Comparison of ENCODE assay signal across 9 mouse cellular contexts in the genomic region with DNA sequence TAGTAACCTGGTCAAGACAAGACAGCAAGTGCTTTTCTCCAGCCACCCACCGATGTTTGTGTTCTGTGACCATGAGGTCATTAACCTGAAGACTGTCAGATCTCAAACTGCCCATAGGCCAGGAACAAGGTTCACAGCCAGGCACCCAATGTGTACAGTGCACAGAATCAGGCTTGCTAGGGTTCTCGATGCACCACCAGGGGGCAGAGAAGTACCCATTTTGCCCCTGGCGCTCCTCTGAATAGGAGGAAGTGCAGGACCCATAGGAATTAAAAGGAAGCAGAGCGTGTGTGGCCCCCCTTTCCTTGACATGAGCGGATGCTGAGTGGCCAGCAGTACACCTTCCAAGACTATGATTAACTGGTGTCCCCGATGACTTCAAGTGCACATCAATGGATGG. TPM values are rescaled to one million over a fixed set of nuclear protein-coding genes. Genes with fewer than 3 reads are reported as not detected.
A peak's percentile ranks its signal among the peaks of the same experiment; 100 is the strongest.
DNase-seq lines count a peak whose midpoint lies in the region; ATAC-seq and TF ChIP-seq lines count a peak whose summit lies in the region.
"Had no signal": no experiment of that assay in that cellular context is flagged by ENCODE, and none has a peak within 500 bp of the region (broad histone marks: within the 10 kb centered on the region; RNA-seq: fewer than 3 reads in every experiment).

No protein-coding gene starts in this region.

- TF ChIP-seq CTCF in hindbrain, postnatal 0 days (IDR thresholded peaks at IDR 0.05; ENCODE audit: low read depth), result peak; percentile 85

- H3K36me3 ChIP-seq in forebrain, embryonic 15.5 days, result peaks cover 7% of the 10 kb centered on the region; the same call in 1 of the 2 replicates
- H3K36me3 ChIP-seq in hindbrain, postnatal 0 days (ENCODE audit: insufficient read depth, low read length), result peaks cover 26% of the 10 kb centered on the region
- peaks cover 33% of the 10 kb centered on the region for H3K36me3 ChIP-seq in limb, embryonic 14.5 days (ENCODE audit: control insufficient read depth, insufficient read depth, low read length)
- peaks cover 19% of the 10 kb centered on the region for H3K36me3 ChIP-seq in midbrain, embryonic 15.5 days (replicated peaks)

- no peaks in the 10 kb centered on the region for H3K27me3 ChIP-seq in forebrain, embryonic 15.5 days
- H3K27me3 ChIP-seq in hindbrain, postnatal 0 days (ENCODE audit: insufficient read depth, low read length), result no peaks in the 10 kb centered on the region
- H3K27me3 ChIP-seq in limb, embryonic 14.5 days (ENCODE audit: control insufficient read depth, insufficient read depth, low read length), result no peaks in the 10 kb centered on the region
- no peaks in the 10 kb centered on the region for H3K27me3 ChIP-seq in midbrain, embryonic 15.5 days (replicated peaks)
- H3K27me3 ChIP-seq: embryonic facial prominence, embryonic 12.5 days had no signal

- ATAC-seq in forebrain, embryonic 15.5 days (replicated peaks), result peak; percentile 72; the same call in 1 of the 2 replicates
- ATAC-seq in hindbrain, postnatal 0 days, result peak; percentile 85
- ATAC-seq in limb, embryonic 14.5 days (ENCODE audit: low FRiP score, low read depth), result peak; percentile 64; the same call in 1 of the 2 replicates
- ATAC-seq in midbrain, embryonic 15.5 days (replicated peaks), result 0 out of 2 replicates have a peak, but pooled peaks have one; percentile 67

- no peak overlapping the region for H3K27ac ChIP-seq in forebrain, embryonic 15.5 days (replicated peaks)
- no peak overlapping the region for H3K27ac ChIP-seq in hindbrain, postnatal 0 days
- no peak overlapping the region for H3K27ac ChIP-seq in limb, embryonic 14.5 days (replicated peaks; ENCODE audit: low read depth, low read length)
- H3K27ac ChIP-seq in midbrain, embryonic 15.5 days, result no peak overlapping the region
- H3K27ac ChIP-seq: embryonic facial prominence, embryonic 12.5 days had no signal

- no peak overlapping the region for H3K4me3 ChIP-seq in forebrain, embryonic 15.5 days
- no peak overlapping the region for H3K4me3 ChIP-seq in hindbrain, postnatal 0 days (ENCODE audit: low read length)
- H3K4me3 ChIP-seq in limb, embryonic 14.5 days (replicated peaks; ENCODE audit: low read length), result no peak overlapping the region
- H3K4me3 ChIP-seq in midbrain, embryonic 15.5 days, result no peak overlapping the region
- H3K4me3 ChIP-seq: embryonic facial prominence, embryonic 12.5 days had no signal

- WGBS in forebrain, embryonic 15.5 days, result 29% methylated on average over 6 of the region's 6 CpGs
- WGBS in hindbrain, postnatal 0 days, result 28% methylated on average over 6 of the region's 6 CpGs
- 37% methylated on average over 6 of the region's 6 CpGs for WGBS in limb, embryonic 14.5 days
- 30% methylated on average over 6 of the region's 6 CpGs for WGBS in midbrain, embryonic 15.5 days

- no peaks in the 10 kb centered on the region for H3K9me3 ChIP-seq in forebrain, embryonic 15.5 days
- no peaks in the 10 kb centered on the region for H3K9me3 ChIP-seq in hindbrain, postnatal 0 days (ENCODE audit: low read length)
- no peaks in the 10 kb centered on the region for H3K9me3 ChIP-seq in limb, embryonic 14.5 days (ENCODE audit: control insufficient read depth, low read length)
- H3K9me3 ChIP-seq in midbrain, embryonic 15.5 days, result no peaks in the 10 kb centered on the region
- H3K9me3 ChIP-seq: embryonic facial prominence, embryonic 12.5 days had no signal

- H3K4me1 ChIP-seq in forebrain, embryonic 15.5 days, result no peaks in the 10 kb centered on the region
- H3K4me1 ChIP-seq in hindbrain, postnatal 0 days (ENCODE audit: insufficient read depth, low read length), result no peaks in the 10 kb centered on the region
- H3K4me1 ChIP-seq in limb, embryonic 14.5 days (ENCODE audit: control insufficient read depth, insufficient read depth, low read length), result no peaks in the 10 kb centered on the region
- H3K4me1 ChIP-seq in midbrain, embryonic 15.5 days, result no peaks in the 10 kb centered on the region
- H3K4me1 ChIP-seq: embryonic facial prominence, embryonic 12.5 days had no signal

- no peak overlapping the region for H3K9ac ChIP-seq in forebrain, embryonic 15.5 days (replicated peaks)
- no peak overlapping the region for H3K9ac ChIP-seq in hindbrain, postnatal 0 days (replicated peaks; ENCODE audit: low read length)
- H3K9ac ChIP-seq in limb, embryonic 14.5 days (ENCODE audit: low read depth, low read length, severe bottlenecking), result no peak overlapping the region
- H3K9ac ChIP-seq in midbrain, embryonic 15.5 days, result no peak overlapping the region
- H3K9ac ChIP-seq: embryonic facial prominence, embryonic 12.5 days had no signal

- H3K4me2 ChIP-seq in forebrain, embryonic 15.5 days (replicated peaks), result no peak overlapping the region
- H3K4me2 ChIP-seq in hindbrain, postnatal 0 days (ENCODE audit: low read depth, low read length), result no peak overlapping the region
- H3K4me2 ChIP-seq in limb, embryonic 14.5 days (replicated peaks; ENCODE audit: low read depth, low read length, severe bottlenecking), result no peak overlapping the region
- no peak overlapping the region for H3K4me2 ChIP-seq in midbrain, embryonic 15.5 days
- H3K4me2 ChIP-seq: embryonic facial prominence, embryonic 12.5 days had no signal

- DNase-seq in ovary, adult 18-20 months (ENCODE audit: low spot score), result peak; percentile 16
- DNase-seq in ovary, postnatal 10 days (ENCODE audit: low spot score), result no peak
- peak; percentile 77 for DNase-seq in c-Kit-positive CD71-negative TER-119-negative erythroid progenitor cells, embryonic 14.5 days (ENCODE audit: low read depth)
- peak; percentile 77 for DNase-seq in hindbrain, postnatal 0 days (ENCODE audit: low spot score)
- DNase-seq in limb, embryonic 14.5 days (ENCODE audit: low spot score), result peak; percentile 57
- DNase-seq in spleen, postnatal 4 days (ENCODE audit: low spot score in 2 of 2), result peak; percentile 57 to 77

- no peak for TF ChIP-seq POLR2A in limb, embryonic 14.5 days (IDR thresholded peaks at IDR 0.05; ENCODE audit: borderline replicate concordance, extremely low read depth, insufficient read depth, insufficient read length)

RNA-seq across cellular contexts. Expression of a gene that starts 10.6 kb away (rescaled TPM):
- polyA plus RNA-seq in forebrain, embryonic 15.5 days (2015; fragmentation: Nextera tagmentation; extraction: Ambion mirVana), result 24.6 and 34.3 TPM in 2 replicates
- total RNA-seq in hindbrain, postnatal 0 days (2014; rRNA removed), result 82.3 and 91.7 TPM in 2 replicates
- polyA plus RNA-seq in hindbrain, postnatal 0 days (2015; fragmentation: Nextera tagmentation; extraction: Ambion mirVana), result 40.1 and 40.9 TPM in 2 replicates
- polyA plus RNA-seq in limb, embryonic 14.5 days (2012; rRNA removed), result 0.06 and 0.16 TPM in 2 replicates
- polyA plus RNA-seq in limb, embryonic 14.5 days (2014; fragmentation: Nextera tagmentation; extraction: Ambion mirVana), result not detected in 2 replicates
- 58.0 and 61.8 TPM in 2 replicates for polyA plus RNA-seq in midbrain, embryonic 15.5 days (2015; fragmentation: Nextera tagmentation; extraction: Ambion mirVana)

RNA-seq across cellular contexts. Expression of a gene that starts 27.5 kb away (rescaled TPM):
- polyA plus RNA-seq in forebrain, embryonic 15.5 days (2015; fragmentation: Nextera tagmentation; extraction: Ambion mirVana), result 0.47 and 0.74 TPM in 2 replicates
- total RNA-seq in hindbrain, postnatal 0 days (2014; rRNA removed), result 1.5 and 3.7 TPM in 2 replicates
- 1.1 and 1.6 TPM in 2 replicates for polyA plus RNA-seq in hindbrain, postnatal 0 days (2015; fragmentation: Nextera tagmentation; extraction: Ambion mirVana)
- polyA plus RNA-seq in limb, embryonic 14.5 days (2012; rRNA removed), result 0.10 TPM in 2 replicates
- not detected in 2 replicates for polyA plus RNA-seq in limb, embryonic 14.5 days (2014; fragmentation: Nextera tagmentation; extraction: Ambion mirVana)
- 0.42 and 0.67 TPM in 2 replicates for polyA plus RNA-seq in midbrain, embryonic 15.5 days (2015; fragmentation: Nextera tagmentation; extraction: Ambion mirVana)
- polyA plus RNA-seq: embryonic facial prominence, embryonic 12.5 days had no signal

RNA-seq across cellular contexts. Expression of a gene that starts 27.8 kb away (rescaled TPM):
- 47.5 and 53.0 TPM in 2 replicates for polyA plus RNA-seq in forebrain, embryonic 15.5 days (2015; fragmentation: Nextera tagmentation; extraction: Ambion mirVana)
- 52.9 and 54.8 TPM in 2 replicates for total RNA-seq in hindbrain, postnatal 0 days (2014; rRNA removed)
- polyA plus RNA-seq in hindbrain, postnatal 0 days (2015; fragmentation: Nextera tagmentation; extraction: Ambion mirVana), result 52.7 and 53.1 TPM in 2 replicates
- 82.0 and 110 TPM in 2 replicates for polyA plus RNA-seq in limb, embryonic 14.5 days (2012; rRNA removed)
- polyA plus RNA-seq in limb, embryonic 14.5 days (2014; fragmentation: Nextera tagmentation; extraction: Ambion mirVana), result 94.9 and 109 TPM in 2 replicates
- 61.2 and 67.6 TPM in 2 replicates for polyA plus RNA-seq in midbrain, embryonic 15.5 days (2015; fragmentation: Nextera tagmentation; extraction: Ambion mirVana)

RNA-seq across cellular contexts. Expression of a gene that starts 50.0 kb away (rescaled TPM):
- 188 and 191 TPM in 2 replicates for polyA plus RNA-seq in forebrain, embryonic 15.5 days (2015; fragmentation: Nextera tagmentation; extraction: Ambion mirVana)
- 123 and 129 TPM in 2 replicates for total RNA-seq in hindbrain, postnatal 0 days (2014; rRNA removed)
- 136 and 156 TPM in 2 replicates for polyA plus RNA-seq in hindbrain, postnatal 0 days (2015; fragmentation: Nextera tagmentation; extraction: Ambion mirVana)
- polyA plus RNA-seq in limb, embryonic 14.5 days (2012; rRNA removed), result 55.2 and 57.0 TPM in 2 replicates
- 20.3 and 31.1 TPM in 2 replicates for polyA plus RNA-seq in limb, embryonic 14.5 days (2014; fragmentation: Nextera tagmentation; extraction: Ambion mirVana)
- polyA plus RNA-seq in midbrain, embryonic 15.5 days (2015; fragmentation: Nextera tagmentation; extraction: Ambion mirVana), result 228 and 229 TPM in 2 replicates

Comparison
In these comparisons a context has a peak if more than half of its experiments do, and no peak if none do; other contexts are left out.
1. RNA of a gene that starts 10.6 kb away (polyA plus RNA-seq): 58.0 to 61.8 TPM in midbrain, embryonic 15.5 days, 40.1 to 40.9 TPM in hindbrain, postnatal 0 days and 24.6 to 34.3 TPM in forebrain, embryonic 15.5 days; 0.06 to 0.16 TPM in limb, embryonic 14.5 days; every median in the first group is over 10 times any median in the second.
2. Peak in every context shown above with its lines, with median percentiles within 50 percentile points of each other: ATAC-seq.